Mouse (Mus musculus) megakaryocyte progenitor cell, adult 5-6 weeks (primary cell): ENCODE results near the gene Fgfr1op. TPM values are rescaled to one million over a fixed set of nuclear protein-coding genes. Genes with fewer than 3 reads are reported as not detected.
"Not testable (repeated sequence)": the region's sequence is repeated elsewhere in the genome, so short reads cannot be mapped to it uniquely, and the experiment has no call there.

Experiments used
- ATAC-seq: replicated peaks from 2 replicates; pipeline ENCODE4 v1.8.0; 2016; ENCODE audit warnings: mild to moderate bottlenecking, moderate TSS enrichment, inconsistent platforms; ENCODE audit not compliant: poor library complexity
- total RNA-seq, 2 experiments: library from RNA; stranded (forward) in 1 of 2; stranded (reverse) in 1 of 2; fragments of 157-497, 149-512 nt in 1 of 2; fragments of 200-1000 nt in 1 of 2; gene quantifications; 2 replicates each; pipeline versions ENCODE4 v1.2.3 to v1.2.4; 2015 to 2017

The Fgfr1op gene
- total RNA-seq, 2 experiments from 2014 or later: 47.1 to 49.2 TPM

- not testable (repeated sequence) for ATAC-seq
Measured at GRCm38 (mm10) chr17:8167436-8167835, 2.1 kb downstream of the Fgfr1op start.

- peak; percentile 24; the same call in 1 of the 2 replicates for ATAC-seq
Measured at GRCm38 (mm10) chr17:8170331-8170730, 5.0 kb downstream of the Fgfr1op start.

- no peak for ATAC-seq
Measured at GRCm38 (mm10) chr17:8171081-8171480, 5.8 kb downstream of the Fgfr1op start.

GRCm38 (mm10) chr17:8177090-8177489 is 11.8 kb downstream of the Fgfr1op start:
- no peak for ATAC-seq

- no peak for ATAC-seq
Measured at GRCm38 (mm10) chr17:8183815-8184214, 18.5 kb downstream of the Fgfr1op start.

- ATAC-seq: no peak
Measured at GRCm38 (mm10) chr17:8184217-8184616, 18.9 kb downstream of the Fgfr1op start.

GRCm38 (mm10) chr17:8193678-8194077 is 28.4 kb downstream of the Fgfr1op start:
- ATAC-seq: no peak

- peak; percentile 62 for ATAC-seq
Measured at GRCm38 (mm10) chr17:8195685-8196376, 30.5 kb downstream of the Fgfr1op start.

GRCm38 (mm10) chr17:8197652-8198051 is 32.4 kb downstream of the Fgfr1op start:
- ATAC-seq: peak; percentile 58

GRCm38 (mm10) chr17:8199067-8199935 is 34.0 kb downstream of the Fgfr1op start:
- peak; percentile 72 for ATAC-seq

GRCm38 (mm10) chr17:8199936-8200330 is 34.6 kb downstream of the Fgfr1op start:
- ATAC-seq: no peak

- ATAC-seq: no peak
Measured at GRCm38 (mm10) chr17:8203487-8203886, 38.2 kb downstream of the Fgfr1op start.

GRCm38 (mm10) chr17:8205221-8205631 is 39.9 kb downstream of the Fgfr1op start:
- not testable (repeated sequence) for ATAC-seq

GRCm38 (mm10) chr17:8206691-8207090 is 41.4 kb downstream of the Fgfr1op start:
- ATAC-seq: no peak

GRCm38 (mm10) chr17:8209696-8210095 is 44.4 kb downstream of the Fgfr1op start:
- ATAC-seq: no peak

GRCm38 (mm10) chr17:8210170-8210569 is 44.9 kb downstream of the Fgfr1op start:
- no peak for ATAC-seq

- ATAC-seq: peak; percentile 64
Measured at GRCm38 (mm10) chr17:8210675-8211074, 45.4 kb downstream of the Fgfr1op start.

GRCm38 (mm10) chr17:8211399-8211798 is 46.1 kb downstream of the Fgfr1op start:
- ATAC-seq: no peak

GRCm38 (mm10) chr17:8214369-8214768 is 49.1 kb downstream of the Fgfr1op start:
- ATAC-seq: peak; percentile 82

GRCm38 (mm10) chr17:8215016-8215745 is 49.9 kb downstream of the Fgfr1op start:
- ATAC-seq: no peak

- no peak for ATAC-seq
Measured at GRCm38 (mm10) chr17:8223225-8223624, 57.9 kb downstream of the Fgfr1op start.
